Mouse (Mus musculus): ENCODE data around the gene Kdm4b. TPM values are rescaled to one million over a fixed set of nuclear protein-coding genes. Genes with fewer than 3 reads are reported as not detected.

Gene Kdm4b
- total RNA-seq (2015), result 6.7 and 8.5 TPM in 2 replicates
- total RNA-seq (2017), result 5.9 and 7.3 TPM in 2 replicates

DNA sequence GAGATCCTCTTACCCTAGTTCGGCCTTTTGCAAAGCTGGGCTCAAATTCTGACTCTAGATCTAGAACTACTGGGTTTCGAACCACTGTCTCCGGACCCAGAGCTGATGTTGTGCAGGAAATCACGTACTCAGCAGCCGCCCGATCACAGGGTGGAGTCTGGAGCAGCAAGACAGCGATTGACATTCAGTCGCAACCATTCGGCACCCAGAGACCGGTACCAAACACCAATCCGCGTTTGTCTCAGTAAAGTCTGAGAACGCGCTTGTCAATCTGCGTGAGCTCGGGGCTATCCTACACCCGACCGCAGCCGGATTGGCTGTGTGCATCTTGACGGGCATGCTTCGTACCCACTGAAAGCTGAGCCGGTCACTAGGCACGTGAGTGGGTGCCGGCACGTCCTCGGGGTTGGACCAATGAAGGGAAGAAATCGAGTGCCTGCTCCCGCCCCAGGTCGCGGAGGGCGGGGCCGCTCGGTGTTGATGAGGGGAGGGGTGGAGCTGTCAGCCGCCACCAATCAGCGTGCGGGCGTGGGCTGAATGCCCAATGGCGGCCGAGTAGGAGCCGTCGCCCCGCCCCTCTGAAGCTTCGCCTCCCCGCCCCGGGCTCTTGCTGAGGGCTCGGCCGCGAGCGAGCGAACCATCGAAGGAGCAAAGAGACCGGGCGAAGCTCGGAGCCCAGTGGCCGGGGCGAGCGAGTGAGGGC lies at the start of gene Kdm4b:
Kdm4b (plus strand) TSS at position 613 of the 703 bp plus-strand sequence.
- peak; percentile 93 for ATAC-seq (replicated peaks; ENCODE audit: poor library complexity)

- ATAC-seq (replicated peaks; ENCODE audit: poor library complexity), result peak; percentile 84
Measured at GRCm38 (mm10) chr17:56276643-56277566, 49.0 kb upstream of the Kdm4b start, which contains the start of gene Ticam1. Ticam1 (minus strand) TSS chr17:56276786.

- ATAC-seq (replicated peaks; ENCODE audit: poor library complexity), result no peak
Measured at GRCm38 (mm10) chr17:56277567-56277893, 48.3 kb upstream of the Kdm4b start.

DNA sequence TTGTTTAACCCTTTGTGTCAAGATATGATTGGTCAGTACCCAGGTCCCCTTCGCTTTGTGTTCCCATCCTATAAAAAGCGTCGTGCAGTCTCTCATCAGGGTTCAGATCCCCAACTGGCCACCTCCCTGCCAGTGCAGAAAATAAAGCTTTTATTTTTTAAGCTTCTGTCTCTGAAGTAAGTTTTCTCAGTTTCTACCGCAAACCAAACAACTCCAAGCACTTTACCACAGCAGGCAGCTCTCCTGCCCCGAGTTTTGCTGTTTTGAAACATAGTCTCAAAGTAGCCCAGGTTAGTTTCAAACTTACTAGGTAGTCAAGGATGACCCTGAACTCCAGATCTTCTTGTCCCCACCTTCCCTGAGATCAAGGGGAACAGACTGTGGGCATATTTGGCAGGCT lies 47.5 kb upstream of the Kdm4b start:
- ATAC-seq (replicated peaks; ENCODE audit: poor library complexity), result no peak

GRCm38 (mm10) chr17:56279481-56280155 lies 46.2 kb upstream of the Kdm4b start:
- no peak for ATAC-seq (replicated peaks; ENCODE audit: poor library complexity)

DNA sequence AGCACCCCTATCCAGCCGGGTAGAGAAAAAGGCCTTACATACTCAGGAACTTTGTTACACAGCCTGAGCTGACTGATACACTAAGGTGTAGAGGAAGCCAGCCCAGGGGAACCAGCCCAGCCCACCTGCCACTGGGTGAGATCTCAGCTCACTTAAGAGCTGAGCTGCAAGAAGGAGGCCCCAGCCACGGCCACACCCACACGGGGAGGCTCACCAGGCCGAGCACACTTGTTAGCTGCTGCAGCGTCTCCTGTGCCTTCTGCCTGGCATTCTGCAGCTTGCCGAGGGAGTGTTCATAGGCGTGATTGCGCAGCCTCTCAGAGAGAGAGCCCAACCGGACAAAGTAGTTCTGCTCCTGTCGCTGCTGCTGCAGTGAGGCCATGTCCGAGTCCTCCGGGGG lies 44.7 kb upstream of the Kdm4b start:
- ATAC-seq (replicated peaks; ENCODE audit: poor library complexity), result peak; percentile 35

DNA sequence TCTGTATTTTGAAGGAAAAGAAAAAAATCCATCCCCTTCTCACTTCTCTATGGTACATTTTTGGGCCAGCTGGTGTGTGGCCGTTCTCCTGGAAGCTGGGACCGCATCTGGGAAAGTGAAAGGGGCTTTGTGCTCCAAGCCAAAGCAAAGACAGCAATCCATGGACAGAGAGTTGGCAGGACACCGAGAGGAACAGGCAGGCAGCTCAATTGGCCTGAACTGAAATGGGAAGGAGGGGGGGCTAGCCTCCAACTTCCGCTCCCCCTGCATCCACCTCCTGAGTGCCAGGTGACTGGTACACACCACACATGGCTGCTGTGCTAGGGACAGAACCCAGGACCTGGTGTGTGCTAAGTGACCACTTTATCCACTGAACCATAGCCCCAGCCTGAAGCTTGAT lies 43.1 kb upstream of the Kdm4b start:
- no peak for ATAC-seq (replicated peaks; ENCODE audit: poor library complexity)

GRCm38 (mm10) chr17:56283316-56283715 lies 42.5 kb upstream of the Kdm4b start:
- ATAC-seq (replicated peaks; ENCODE audit: poor library complexity), result peak; percentile 54

DNA sequence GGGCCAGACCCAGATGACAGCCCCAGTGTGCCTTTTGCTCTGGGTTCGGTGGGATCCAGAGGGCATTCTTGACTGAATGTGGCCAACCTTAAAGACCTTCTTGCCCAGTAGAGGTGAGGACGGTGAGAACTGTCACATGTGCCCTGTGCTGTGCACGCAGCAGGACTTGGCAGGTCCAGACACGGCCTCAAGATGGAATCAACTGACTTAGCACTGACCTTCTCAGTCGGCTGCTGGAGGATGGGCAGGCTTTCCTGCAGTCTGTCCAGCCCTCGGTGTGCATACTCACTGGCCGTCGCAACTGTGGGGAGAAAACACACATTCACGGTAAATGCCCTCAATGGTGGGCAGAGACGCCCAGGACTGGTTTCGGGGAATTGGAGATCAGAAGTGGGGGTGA lies 39.9 kb upstream of the Kdm4b start:
- ATAC-seq (replicated peaks; ENCODE audit: poor library complexity), result no peak

GRCm38 (mm10) chr17:56287830-56288229 lies 38.0 kb upstream of the Kdm4b start:
- ATAC-seq (replicated peaks; ENCODE audit: poor library complexity), result no peak

DNA sequence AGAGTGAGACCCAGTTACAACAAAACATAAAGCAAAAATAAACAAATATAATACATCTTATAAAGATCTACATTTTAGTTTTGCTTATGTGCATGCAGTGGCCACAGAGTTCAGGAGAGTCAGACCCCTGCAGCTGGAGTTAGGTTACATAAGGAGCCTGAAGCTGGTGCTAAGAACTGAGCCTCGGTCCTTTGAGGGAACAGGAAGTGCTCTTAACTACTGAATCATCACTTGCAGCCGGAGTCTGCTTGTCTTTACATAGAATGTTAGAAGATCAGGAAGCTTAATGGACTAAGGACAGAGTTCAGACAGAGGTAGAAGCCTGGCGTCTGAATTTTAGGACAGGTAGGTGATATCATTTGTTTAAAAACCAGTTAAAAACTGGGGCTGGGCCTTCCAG lies 37.0 kb upstream of the Kdm4b start:
- ATAC-seq (replicated peaks; ENCODE audit: poor library complexity), result no peak

DNA sequence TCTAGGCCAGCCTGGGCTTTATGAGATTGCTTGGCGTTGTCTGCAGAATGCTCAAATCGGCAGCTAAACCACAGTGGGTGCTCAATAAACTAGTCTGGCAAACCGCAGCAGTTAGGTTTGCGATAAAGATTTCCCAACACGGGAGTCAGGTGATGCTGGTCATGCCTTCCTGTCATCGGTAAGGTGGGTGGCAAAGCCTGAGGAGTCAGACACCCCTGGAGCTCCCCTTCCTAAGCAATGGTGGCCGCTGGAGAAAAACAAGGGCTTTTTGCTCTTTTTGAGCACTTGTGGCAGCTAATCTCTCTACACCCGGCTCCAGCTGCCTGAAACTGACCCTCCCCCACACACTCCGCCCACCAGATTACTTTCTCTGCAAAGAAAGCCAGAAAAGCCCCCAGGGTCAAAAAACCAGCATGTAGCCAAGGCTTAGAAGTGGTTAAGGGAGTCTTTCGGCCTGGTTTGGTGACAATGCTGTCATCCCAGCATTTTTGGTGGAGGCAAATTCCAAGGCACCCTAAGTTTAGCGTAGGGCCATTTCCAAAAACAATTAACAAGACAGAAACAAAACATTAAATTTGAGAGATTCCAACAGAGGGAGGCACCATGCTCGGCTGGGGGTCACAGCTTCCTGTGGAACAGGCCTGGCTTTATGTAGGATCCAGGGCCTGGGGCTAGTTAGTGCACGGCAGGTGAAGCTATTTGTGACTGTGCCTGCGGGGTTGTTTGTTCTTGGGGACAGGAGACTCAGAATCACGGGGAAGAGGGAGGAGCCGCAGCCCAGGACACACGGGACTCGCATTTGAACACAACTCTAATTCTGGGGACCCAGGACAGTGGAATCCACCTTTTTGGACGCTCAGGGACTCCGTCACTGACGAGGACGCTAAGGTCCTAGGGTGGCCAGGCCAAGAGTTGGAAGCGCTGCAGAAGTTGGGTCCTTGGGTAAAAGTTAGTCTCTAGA lies 36.2 kb upstream of the Kdm4b start:
- peak; percentile 16 for ATAC-seq (replicated peaks; ENCODE audit: poor library complexity)

GRCm38 (mm10) chr17:56290388-56291170 lies 35.3 kb upstream of the Kdm4b start:
- peak; percentile 70 for ATAC-seq (replicated peaks; ENCODE audit: poor library complexity)

- peak; percentile 83 for ATAC-seq (replicated peaks; ENCODE audit: poor library complexity)
Measured at GRCm38 (mm10) chr17:56291171-56291511, 34.7 kb upstream of the Kdm4b start.

GRCm38 (mm10) chr17:56291826-56292475 lies 33.9 kb upstream of the Kdm4b start:
- ATAC-seq (replicated peaks; ENCODE audit: poor library complexity), result no peak

GRCm38 (mm10) chr17:56292531-56293222 lies 33.2 kb upstream of the Kdm4b start, which contains the start of gene Plin3:
Plin3 (minus strand) TSS chr17:56292873.
- ATAC-seq (replicated peaks; ENCODE audit: poor library complexity), result no peak

GRCm38 (mm10) chr17:56293291-56293690 lies 32.6 kb upstream of the Kdm4b start:
- no peak for ATAC-seq (replicated peaks; ENCODE audit: poor library complexity)

DNA sequence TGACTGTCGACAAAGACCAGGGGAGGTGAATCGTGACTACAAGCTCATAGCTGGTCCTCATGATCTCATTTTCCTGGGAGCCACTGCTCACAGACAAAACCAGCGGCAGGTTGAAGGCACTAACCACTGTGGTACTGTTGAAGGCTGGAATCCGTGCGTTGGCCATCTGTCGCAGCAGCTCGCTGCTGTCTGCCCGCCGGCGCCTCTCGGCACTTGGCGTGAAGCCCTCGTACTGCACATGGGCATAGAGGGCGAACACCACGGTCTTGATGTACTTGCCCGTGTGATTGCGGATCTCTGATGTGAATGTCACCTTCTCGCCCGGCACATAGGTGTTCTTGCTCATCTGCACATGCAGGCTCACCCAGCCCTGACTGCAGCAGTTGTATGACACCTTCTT lies 31.6 kb upstream of the Kdm4b start:
- ATAC-seq (replicated peaks; ENCODE audit: poor library complexity), result no peak
